Mouse (Mus musculus) G1E (cell line): ENCODE results near the gene Car7. TPM values are rescaled to one million over a fixed set of nuclear protein-coding genes. Genes with fewer than 3 reads are reported as not detected.

Source experiments
- ATAC-seq: 2 replicates; pipeline ENCODE4 v1.8.0; 2016; ENCODE audit warnings: mild to moderate bottlenecking; ENCODE audit not compliant: insufficient number of reproducible peaks, poor library complexity, low FRiP score, severe bottlenecking; ENCODE audit errors: extremely low read depth
- DNase-seq: peaks from one replicate; pipeline ENCODE4 v3.0.0; 2012; ENCODE audit warnings: low spot score
- H3K27me3 ChIP-seq: 2 replicates; pipeline ENCODE4 v1.6.1; 2012; ENCODE audit warnings: mild to moderate bottlenecking, low read length, inconsistent platforms; ENCODE audit not compliant: insufficient read depth
- H3K36me3 ChIP-seq: replicated peaks from 2 replicates; pipeline ENCODE3; 2012; ENCODE audit warnings: mild to moderate bottlenecking, inconsistent platforms
- H3K4me1 ChIP-seq: 2 replicates; pipeline ENCODE4 v1.6.1; 2012; ENCODE audit warnings: low read depth, low read length, inconsistent platforms, mixed read lengths; ENCODE audit not compliant: insufficient read depth
- H3K4me3 ChIP-seq: 2 replicates; pipeline ENCODE4 v1.5.1; 2012; ENCODE audit warnings: low read depth, mild to moderate bottlenecking, inconsistent platforms, low read length, moderate library complexity, mixed read lengths
- H3K9me3 ChIP-seq: replicated peaks from 2 replicates; pipeline ENCODE4 v1.6.1; 2012; ENCODE audit warnings: inconsistent platforms
- CTCF ChIP-seq: IDR thresholded peaks from 2 replicates; pipeline ENCODE4 v1.5.1; 2012; ENCODE audit warnings: low read depth, low read length, inconsistent platforms, mixed read lengths
- GATA1 ChIP-seq: IDR thresholded peaks from 2 replicates; pipeline ENCODE4 v1.6.1; 2012; ENCODE audit warnings: borderline replicate concordance, low read length, inconsistent platforms, mixed read lengths
- GATA2 ChIP-seq: IDR thresholded peaks from 2 replicates; pipeline ENCODE4 v1.6.1; 2012; ENCODE audit warnings: low read depth, low read length, inconsistent platforms, borderline replicate concordance
- POLR2AphosphoS5 ChIP-seq: IDR thresholded peaks from 2 replicates; pipeline ENCODE4 v1.6.1; 2012; ENCODE audit warnings: low read depth, low read length, inconsistent platforms; ENCODE audit not compliant: insufficient replicate concordance
- TAL1 ChIP-seq: conservative IDR thresholded peaks from 2 replicates; pipeline ENCODE4 v1.6.1; 2012; ENCODE audit warnings: low read depth, low read length, inconsistent platforms, mixed read lengths
- polyA plus RNA-seq: library from polyadenylated mRNA; stranded (reverse); fragments of >175 nt; gene quantifications from 2 replicates; pipeline ENCODE4 v1.2.3, GENCODE M21; 2012
- total RNA-seq, 2 experiments: library from RNA; stranded (forward) in 1 of 2; stranded (reverse) in 1 of 2; fragments of 200-1000 nt in 1 of 2; fragments of >200 nt in 1 of 2; fragmentation: Nextera tagmentation in 1 of 2; gene quantifications; 2 replicates each; pipeline ENCODE4 v1.2.3; 2014 to 2017

Car7 gene
- total and polyA plus RNA-seq, 3 experiments, result 0.29 to 3.4 (median 0.76) TPM

GRCm38 (mm10) chr8:104594611-104595362, 60.3 kb downstream of the Car7 start:
- H3K9me3 ChIP-seq, result no peaks in the 10 kb centered on the region
- H3K36me3 ChIP-seq, result peaks cover 66% of the 10 kb centered on the region
- H3K27me3 ChIP-seq, result no peaks in the 10 kb centered on the region
- H3K4me3 ChIP-seq, result peak overlapping the region; percentile 48; the same call in 1 of the 2 replicates
- DNase-seq (no peak), ATAC-seq (no peak)
- TF ChIP-seq TAL1, result no peak
- no peak for TF ChIP-seq CTCF
- no peak for TF ChIP-seq POLR2AphosphoS5
- TF ChIP-seq GATA2, result no peak
- no peak for TF ChIP-seq GATA1
- H3K4me1 ChIP-seq, result peaks cover 71% of the 10 kb centered on the region

GRCm38 (mm10) chr8:104595773-104596536, 61.5 kb downstream of the Car7 start:
- H3K9me3 ChIP-seq, result no peaks in the 10 kb centered on the region
- H3K4me1 ChIP-seq, result peaks cover 59% of the 10 kb centered on the region
- DNase-seq (peak; percentile 64), ATAC-seq (peak; percentile 16; the same call in 1 of the 2 replicates)
- H3K4me3 ChIP-seq, result peak overlapping the region; percentile 59; the same call in 1 of the 2 replicates
- no peaks in the 10 kb centered on the region for H3K27me3 ChIP-seq
- TF ChIP-seq GATA1 (no peak), CTCF (no peak), POLR2AphosphoS5 (no peak), GATA2 (no peak), TAL1 (no peak)
- peaks cover 66% of the 10 kb centered on the region for H3K36me3 ChIP-seq

GRCm38 (mm10) chr8:104597656-104598055, 63.2 kb downstream of the Car7 start:
- no peak for TF ChIP-seq GATA2
- no peak for TF ChIP-seq TAL1
- TF ChIP-seq POLR2AphosphoS5, result no peak
- TF ChIP-seq CTCF, result no peak
- TF ChIP-seq GATA1, result no peak

GRCm38 (mm10) chr8:104598496-104598895, 64.0 kb downstream of the Car7 start:
- H3K27me3 ChIP-seq, result peaks cover 7% of the 10 kb centered on the region
- ATAC-seq, result no peak
- DNase-seq, result no peak

More at GRCm38 (mm10) chr8:104597656-104598055, 63.2 kb downstream of the Car7 start:
- Histone ChIP-seq H3K4me3 (no peak overlapping the region), H3K36me3 (peaks cover 63% of the 10 kb centered on the region), H3K4me1 (peaks cover 54% of the 10 kb centered on the region), H3K27me3 (peaks cover 7% of the 10 kb centered on the region), H3K9me3 (no peaks in the 10 kb centered on the region)
- ATAC-seq (no peak), DNase-seq (no peak)

More at GRCm38 (mm10) chr8:104598496-104598895, 64.0 kb downstream of the Car7 start:
- peaks cover 56% of the 10 kb centered on the region for H3K4me1 ChIP-seq
- H3K36me3 ChIP-seq, result peaks cover 56% of the 10 kb centered on the region
- no peaks in the 10 kb centered on the region for H3K9me3 ChIP-seq
- H3K4me3 ChIP-seq, result no peak overlapping the region
- TF ChIP-seq GATA2, result no peak

Other genes with a start within 250 kb of the Car7 start
- gene Cmtm2a, start 241.5 kb upstream of the Car7 start, total RNA-seq (2014; fragmentation: Nextera tagmentation), result 1.7 TPM in 1 of 2 replicates, not detected in the other
- not detected in 2 replicates for gene Cmtm2a, start 241.5 kb upstream of the Car7 start, total RNA-seq (2017)
- not detected in 2 replicates for gene Cmtm2a, start 241.5 kb upstream of the Car7 start, polyA plus RNA-seq
- gene Gm45711, start 224.6 kb upstream of the Car7 start, total RNA-seq (2014; fragmentation: Nextera tagmentation), result not detected in 2 replicates
- gene Gm45711, start 224.6 kb upstream of the Car7 start, total RNA-seq (2017), result not detected in 2 replicates
- gene Gm45711, start 224.6 kb upstream of the Car7 start, polyA plus RNA-seq, result not detected in 2 replicates
- not detected in 2 replicates for gene Cmtm1, start 224.5 kb upstream of the Car7 start, total RNA-seq (2014; fragmentation: Nextera tagmentation)
- gene Cmtm1, start 224.5 kb upstream of the Car7 start, total RNA-seq (2017), result 0.06 and 0.33 TPM in 2 replicates
- not detected in 2 replicates for gene Cmtm1, start 224.5 kb upstream of the Car7 start, polyA plus RNA-seq
- not detected in 2 replicates for gene Gm11020, start 213.1 kb upstream of the Car7 start, total RNA-seq (2014; fragmentation: Nextera tagmentation)
- not detected in 2 replicates for gene Gm11020, start 213.1 kb upstream of the Car7 start, total RNA-seq (2017)
- not detected in 2 replicates for gene Gm11020, start 213.1 kb upstream of the Car7 start, polyA plus RNA-seq
- not detected in 2 replicates for gene Cmtm2b, start 212.5 kb upstream of the Car7 start, total RNA-seq (2014; fragmentation: Nextera tagmentation)
- gene Cmtm2b, start 212.5 kb upstream of the Car7 start, total RNA-seq (2017), result not detected in 2 replicates
- not detected in 2 replicates for gene Cmtm2b, start 212.5 kb upstream of the Car7 start, polyA plus RNA-seq
- not detected in 2 replicates for gene Cmtm3, start 195.3 kb upstream of the Car7 start, total RNA-seq (2014; fragmentation: Nextera tagmentation)
- 0.58 and 1.3 TPM in 2 replicates for gene Cmtm3, start 195.3 kb upstream of the Car7 start, total RNA-seq (2017)
- 0.36 and 0.90 TPM in 2 replicates for gene Cmtm3, start 195.3 kb upstream of the Car7 start, polyA plus RNA-seq
- not detected in 2 replicates for gene Cmtm4, start 138.9 kb upstream of the Car7 start, total RNA-seq (2014; fragmentation: Nextera tagmentation)
- under 0.01 and 0.05 TPM in 2 replicates for gene Cmtm4, start 138.9 kb upstream of the Car7 start, total RNA-seq (2017)
- gene Cmtm4, start 138.9 kb upstream of the Car7 start, polyA plus RNA-seq, result not detected in 2 replicates
- gene Dync1li2, start 91.6 kb upstream of the Car7 start, total RNA-seq (2014; fragmentation: Nextera tagmentation), result 28.9 and 32.1 TPM in 2 replicates
- 43.6 and 52.5 TPM in 2 replicates for gene Dync1li2, start 91.6 kb upstream of the Car7 start, total RNA-seq (2017)
- 13.9 and 14.8 TPM in 2 replicates for gene Dync1li2, start 91.6 kb upstream of the Car7 start, polyA plus RNA-seq
- gene Terb1, start 24.8 kb upstream of the Car7 start, total RNA-seq (2014; fragmentation: Nextera tagmentation), result not detected in 2 replicates
- not detected in 2 replicates for gene Terb1, start 24.8 kb upstream of the Car7 start, total RNA-seq (2017)
- gene Terb1, start 24.8 kb upstream of the Car7 start, polyA plus RNA-seq, result not detected in 2 replicates
- 63.1 and 90.0 TPM in 2 replicates for gene Nae1, start 52 bp upstream of the Car7 start, total RNA-seq (2014; fragmentation: Nextera tagmentation)
- gene Nae1, start 52 bp upstream of the Car7 start, total RNA-seq (2017), result 105 and 120 TPM in 2 replicates
- gene Nae1, start 52 bp upstream of the Car7 start, polyA plus RNA-seq, result 4.7 and 6.4 TPM in 2 replicates
- gene Pdp2, start 56.8 kb downstream of the Car7 start, total RNA-seq (2014; fragmentation: Nextera tagmentation), result 14.2 and 17.7 TPM in 2 replicates
- 20.4 and 22.8 TPM in 2 replicates for gene Pdp2, start 56.8 kb downstream of the Car7 start, total RNA-seq (2017)
- 3.1 and 4.4 TPM in 2 replicates for gene Pdp2, start 56.8 kb downstream of the Car7 start, polyA plus RNA-seq
- not detected in 2 replicates for gene Cdh16, start 89.7 kb downstream of the Car7 start, total RNA-seq (2014; fragmentation: Nextera tagmentation)
- gene Cdh16, start 89.7 kb downstream of the Car7 start, total RNA-seq (2017), result 0.17 and 0.22 TPM in 2 replicates
- gene Cdh16, start 89.7 kb downstream of the Car7 start, polyA plus RNA-seq, result not detected in 2 replicates
- 4.4 and 6.8 TPM in 2 replicates for gene Rrad, start 96.6 kb downstream of the Car7 start, total RNA-seq (2014; fragmentation: Nextera tagmentation)
- gene Rrad, start 96.6 kb downstream of the Car7 start, total RNA-seq (2017), result 4.9 and 5.3 TPM in 2 replicates
- gene Rrad, start 96.6 kb downstream of the Car7 start, polyA plus RNA-seq, result 7.2 and 7.9 TPM in 2 replicates
- gene Ciao2b, start 107.3 kb downstream of the Car7 start, total RNA-seq (2014; fragmentation: Nextera tagmentation), result 20.3 and 20.9 TPM in 2 replicates
- 44.4 and 54.3 TPM in 2 replicates for gene Ciao2b, start 107.3 kb downstream of the Car7 start, total RNA-seq (2017)
- gene Ciao2b, start 107.3 kb downstream of the Car7 start, polyA plus RNA-seq, result 75.3 and 78.3 TPM in 2 replicates
- gene Ces2a, start 199.3 kb downstream of the Car7 start, total RNA-seq (2014; fragmentation: Nextera tagmentation), result not detected in 2 replicates
- 0.17 TPM in 1 of 2 replicates, not detected in the other for gene Ces2a, start 199.3 kb downstream of the Car7 start, total RNA-seq (2017)
- gene Ces2a, start 199.3 kb downstream of the Car7 start, polyA plus RNA-seq, result not detected in 2 replicates